Mouse (Mus musculus) E14TG2a.4 (cell line): ENCODE measurements around the gene Tube1.

Experiments
- CTCF ChIP-seq: conservative IDR thresholded peaks from 2 replicates; pipeline ENCODE4 v1.5.1; 2014; ENCODE audit warnings: low read length
- NANOG ChIP-seq: IDR thresholded peaks from 2 replicates; pipeline ENCODE4 v1.6.1; 2014; ENCODE audit warnings: borderline replicate concordance, low read length, mixed read lengths
- POU5F1 ChIP-seq: IDR thresholded peaks from 2 replicates; pipeline ENCODE4 v1.6.1; 2014; ENCODE audit warnings: low read length, borderline replicate concordance

DNA sequence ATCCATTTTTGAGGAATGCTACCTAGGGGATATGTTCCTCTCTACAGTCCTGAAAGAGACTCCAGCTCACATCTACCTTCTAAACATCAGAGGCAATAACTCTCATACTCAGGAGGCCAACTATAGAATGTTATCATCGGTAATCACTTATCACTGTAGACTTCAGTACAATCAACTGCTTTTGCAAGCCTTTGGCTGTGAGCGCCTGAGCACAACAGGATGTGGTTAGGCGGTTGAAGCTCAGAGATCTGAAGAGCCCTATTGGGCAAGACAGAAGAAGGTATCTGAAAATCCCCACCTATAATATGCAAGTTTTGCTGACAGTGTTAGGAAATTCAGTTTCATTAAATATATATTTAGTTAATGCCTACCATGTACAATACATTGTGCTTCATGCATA, 58.9 kb downstream of the Tube1 start:
- TF ChIP-seq CTCF (no peak), POU5F1 (no peak), NANOG (no peak)
